Mouse (Mus musculus): ENCODE data around the gene Thsd7a. TPM values are rescaled to one million over a fixed set of nuclear protein-coding genes. Genes with fewer than 3 reads are reported as not detected.

The Thsd7a gene
- not detected in 2 replicates for polyA plus RNA-seq (2012)

- no peak for TF ChIP-seq GATA1 (IDR thresholded peaks at IDR 0.05; ENCODE audit: low read length)
Observed at GRCm38 (mm10) chr6:12748787-12749530, at the start of gene Thsd7a. Gene Thsd7a (minus strand): TSS chr6:12749410.

GRCm38 (mm10) chr6:12787129-12787528 lies 37.9 kb upstream of the Thsd7a start:
- TF ChIP-seq GATA1 (IDR thresholded peaks at IDR 0.05; ENCODE audit: low read length): no peak

- TF ChIP-seq GATA1 (IDR thresholded peaks at IDR 0.05; ENCODE audit: low read length): no peak
Observed at GRCm38 (mm10) chr6:12786378-12786982, 37.3 kb upstream of the Thsd7a start.

- TF ChIP-seq GATA1 (IDR thresholded peaks at IDR 0.05; ENCODE audit: low read length): no peak
Observed at GRCm38 (mm10) chr6:12784918-12785618, 35.9 kb upstream of the Thsd7a start.

- no peak for TF ChIP-seq GATA1 (IDR thresholded peaks at IDR 0.05; ENCODE audit: low read length)
Observed at GRCm38 (mm10) chr6:12772799-12773198, 23.6 kb upstream of the Thsd7a start.

DNA sequence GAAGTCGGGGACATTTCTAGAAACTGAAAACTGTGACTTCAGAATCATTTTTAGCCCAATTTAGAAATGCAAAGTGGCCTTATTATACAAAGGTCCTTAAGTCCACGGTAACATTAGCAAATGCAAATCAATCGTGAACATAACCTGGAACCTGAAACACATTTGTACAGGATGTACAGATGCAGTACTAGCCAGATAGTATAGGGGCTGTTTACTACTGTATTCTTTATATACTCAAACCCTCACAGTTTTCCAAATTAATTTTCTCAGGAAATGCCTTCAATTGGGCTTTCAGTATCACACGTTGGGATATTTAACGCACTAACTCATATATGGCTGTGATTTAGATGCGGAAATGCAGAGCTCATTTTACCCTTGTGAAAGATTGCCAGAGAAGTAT lies 16.0 kb upstream of the Thsd7a start:
- TF ChIP-seq GATA1 (IDR thresholded peaks at IDR 0.05; ENCODE audit: low read length): no peak

DNA sequence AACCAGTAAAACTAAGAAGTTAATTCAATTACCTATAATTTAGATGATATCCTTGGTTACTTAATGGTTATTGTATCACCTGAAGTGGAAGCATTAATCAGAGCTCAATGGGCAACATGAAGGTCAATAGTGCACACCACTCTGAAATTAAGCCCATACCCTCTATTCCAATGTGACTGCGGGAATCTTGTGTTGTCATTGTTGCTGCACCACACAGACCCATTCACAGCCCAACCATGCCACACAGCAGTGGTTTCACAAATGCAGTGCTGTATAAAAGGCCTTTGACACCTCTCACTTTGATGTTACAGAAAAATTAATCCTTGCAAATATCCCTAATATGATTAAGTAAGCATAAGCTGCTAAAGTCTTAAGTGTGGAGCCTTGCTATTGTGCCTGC lies 15.4 kb upstream of the Thsd7a start:
- no peak for TF ChIP-seq GATA1 (IDR thresholded peaks at IDR 0.05; ENCODE audit: low read length)

DNA sequence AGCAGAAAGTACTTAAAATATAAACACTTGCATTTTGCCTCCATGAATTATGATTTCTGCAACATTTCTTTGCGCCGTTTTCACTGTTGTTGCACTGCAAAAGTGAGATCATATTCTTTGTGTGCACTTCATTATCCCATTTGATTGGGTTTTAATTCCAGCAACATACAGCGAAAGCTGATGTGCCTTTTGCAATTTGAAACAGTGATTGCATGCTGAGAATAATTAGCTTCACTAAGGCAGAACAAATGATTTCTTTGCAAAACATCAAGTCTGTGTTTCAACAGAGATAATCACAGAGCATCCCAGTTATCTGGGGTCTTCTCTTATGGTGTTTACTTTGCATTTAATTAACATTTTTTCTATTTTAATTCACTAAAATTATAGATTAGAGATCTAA lies 14.6 kb upstream of the Thsd7a start:
- TF ChIP-seq GATA1 (IDR thresholded peaks at IDR 0.05; ENCODE audit: low read length): no peak

DNA sequence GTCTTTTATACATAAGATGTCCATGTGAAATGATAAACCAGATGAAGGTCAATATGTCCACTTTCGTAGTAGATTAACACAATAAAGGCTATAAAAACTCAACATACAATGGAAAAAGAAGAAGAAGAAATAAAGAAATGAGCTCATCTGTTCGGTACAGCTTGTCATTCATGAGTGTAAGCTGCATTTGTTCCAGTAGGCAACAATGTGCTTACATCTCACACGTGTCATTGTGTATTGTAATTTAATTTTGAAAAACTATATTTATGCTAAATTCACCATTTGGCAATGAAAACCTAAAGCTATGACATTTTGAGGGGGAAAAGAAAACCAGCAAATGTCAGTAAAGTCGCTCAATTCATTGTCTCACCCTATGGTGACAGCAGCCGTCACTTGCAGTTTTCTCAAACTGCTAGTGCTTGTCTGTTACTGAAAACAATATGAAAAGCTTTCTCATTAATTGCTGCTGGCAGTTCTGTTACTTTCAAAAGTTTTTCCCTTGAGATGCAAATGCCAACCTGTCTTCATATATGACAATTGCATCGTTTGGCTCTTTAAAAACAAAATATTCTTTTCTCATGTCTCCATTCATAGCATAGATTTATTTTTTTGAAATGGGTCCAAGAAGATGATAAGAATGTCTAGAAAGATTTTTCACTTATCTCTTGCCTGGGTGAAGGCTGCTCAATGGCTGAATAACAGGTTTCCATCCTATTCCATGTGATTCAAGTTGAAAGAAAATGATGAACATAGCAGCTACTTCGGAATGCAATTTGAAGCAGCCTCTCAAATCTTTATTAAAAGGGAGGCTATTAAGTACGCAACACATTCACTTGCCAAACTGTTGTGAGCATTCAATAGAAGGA lies 10.4 kb upstream of the Thsd7a start:
- TF ChIP-seq GATA1 (IDR thresholded peaks at IDR 0.05; ENCODE audit: low read length): no peak

- no peak for TF ChIP-seq GATA1 (IDR thresholded peaks at IDR 0.05; ENCODE audit: low read length)
Observed at GRCm38 (mm10) chr6:12752297-12752696, 3.1 kb upstream of the Thsd7a start.

DNA sequence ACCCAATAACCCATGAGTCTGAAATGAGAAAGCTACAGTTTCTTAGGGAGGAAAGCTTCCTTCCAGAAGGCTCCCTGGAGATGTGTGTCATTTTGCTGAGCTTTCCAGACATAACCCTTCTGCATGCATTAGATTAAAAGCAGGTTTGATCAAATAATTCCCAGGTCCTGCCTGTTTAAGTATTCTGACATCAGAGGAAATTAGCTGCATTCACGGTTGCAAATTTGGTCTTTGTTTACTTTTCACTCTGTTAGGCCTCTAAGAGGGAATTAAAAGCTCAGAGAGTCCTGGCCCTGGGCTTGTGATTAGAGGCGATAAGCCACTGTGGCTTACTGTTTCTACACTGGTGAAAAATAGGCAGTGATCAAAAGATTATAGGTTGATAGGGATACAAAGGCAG lies 1.2 kb upstream of the Thsd7a start:
- TF ChIP-seq GATA1 (IDR thresholded peaks at IDR 0.05; ENCODE audit: low read length): no peak

DNA sequence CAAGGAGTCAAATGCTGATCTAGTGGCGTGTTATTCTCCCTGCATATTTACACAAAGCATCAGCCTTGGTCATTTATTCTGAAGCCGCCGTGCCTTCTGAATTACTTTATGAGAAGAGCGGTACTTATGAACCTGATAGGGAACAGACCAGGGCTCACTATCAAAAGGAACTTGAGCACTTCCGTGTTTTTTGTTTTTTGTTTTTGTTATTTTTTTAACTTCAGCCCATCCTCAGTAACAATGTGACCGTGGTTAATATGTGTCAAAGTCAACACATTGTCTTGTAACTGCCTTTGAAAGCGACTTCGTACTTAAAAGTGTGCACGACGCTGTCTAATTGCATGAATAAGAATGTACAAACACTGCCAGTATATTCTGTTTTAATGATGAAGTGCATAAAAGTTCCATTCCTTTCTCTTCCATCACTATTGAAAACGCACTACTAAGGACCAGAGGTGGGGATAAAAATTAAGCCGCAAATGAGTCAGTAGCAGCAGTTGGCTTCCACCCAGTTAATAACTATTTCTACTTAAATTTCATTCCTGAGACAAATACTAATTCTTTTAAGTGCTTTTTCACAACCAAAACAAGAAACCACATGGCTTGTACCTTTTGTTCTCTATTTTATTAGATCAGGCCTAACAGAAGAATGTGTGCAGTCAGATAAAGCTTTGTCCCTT lies 461 bp upstream of the Thsd7a start:
- no peak for TF ChIP-seq GATA1 (IDR thresholded peaks at IDR 0.05; ENCODE audit: low read length)

- no peak for TF ChIP-seq GATA1 (IDR thresholded peaks at IDR 0.05; ENCODE audit: low read length)
Observed at GRCm38 (mm10) chr6:12748454-12748786, 790 bp downstream of the Thsd7a start.

DNA sequence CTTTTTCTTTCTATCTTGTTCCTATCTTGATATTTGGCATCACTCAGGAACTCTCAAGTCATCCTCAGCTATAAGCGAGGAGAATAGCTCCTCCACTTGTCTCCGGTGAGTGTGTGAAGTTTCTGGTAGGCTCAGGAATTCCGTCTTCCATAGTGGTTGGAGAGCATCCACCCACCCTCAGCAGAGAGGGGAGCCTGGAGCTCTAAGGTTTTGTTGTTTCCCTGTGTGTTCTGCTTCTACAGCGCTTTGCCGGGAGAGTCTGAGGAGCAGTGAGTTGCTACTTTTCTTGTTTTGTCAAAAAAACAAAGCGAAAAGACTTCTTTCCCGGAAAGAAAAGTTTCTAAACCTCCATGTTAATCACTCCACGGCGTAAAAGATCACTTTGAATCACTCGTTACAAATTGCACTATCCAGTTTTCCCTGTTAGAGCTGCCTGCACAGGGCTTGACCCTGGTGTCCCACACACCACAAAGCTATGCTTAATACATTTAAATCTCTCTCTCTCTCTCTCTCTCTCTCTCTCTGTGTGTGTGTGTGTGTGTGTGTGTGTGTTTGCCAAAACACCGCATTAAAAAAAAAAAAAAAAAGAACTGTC lies 1.3 kb downstream of the Thsd7a start:
- TF ChIP-seq GATA1 (IDR thresholded peaks at IDR 0.05; ENCODE audit: low read length): no peak

GRCm38 (mm10) chr6:12742791-12743190 lies 6.4 kb downstream of the Thsd7a start:
- no peak for TF ChIP-seq GATA1 (IDR thresholded peaks at IDR 0.05; ENCODE audit: low read length)
